ENCODE assay signal across 8 mouse cellular contexts in the genomic region with DNA sequence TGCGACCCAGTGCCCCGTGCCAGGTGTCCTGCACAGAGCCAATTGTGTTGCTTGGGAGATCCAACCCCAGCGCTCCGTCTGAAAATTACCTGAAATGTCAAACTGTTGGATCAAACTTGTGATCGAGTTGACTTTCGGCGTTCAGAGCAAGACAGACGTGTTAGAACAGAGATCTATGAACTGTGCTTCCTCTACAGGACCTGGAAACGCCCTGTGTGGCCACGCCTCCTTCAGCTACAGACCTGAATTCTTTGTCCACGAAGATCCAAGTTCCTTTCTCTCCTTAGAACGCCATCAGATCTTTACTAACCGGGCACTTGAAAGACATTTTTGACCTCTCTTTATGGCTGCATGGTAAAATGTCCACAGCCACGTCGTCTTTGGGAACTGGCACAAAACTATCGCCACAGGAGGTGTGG. TPM values are rescaled to one million over a fixed set of nuclear protein-coding genes. Genes with fewer than 3 reads are reported as not detected.
DNase-seq lines count a peak whose midpoint lies in the region; ATAC-seq lines count a peak whose summit lies in the region.

A gene (minus strand): TSS at position 369 of the 419 bp plus-strand sequence.

- no peaks in the 10 kb centered on the region for H3K36me3 ChIP-seq in kidney, embryonic 15.5 days
- H3K36me3 ChIP-seq in embryonic facial prominence, embryonic 10.5 days (replicated peaks): no peaks in the 10 kb centered on the region

- no peaks in the 10 kb centered on the region for H3K9me3 ChIP-seq in kidney, embryonic 15.5 days (replicated peaks)
- no peaks in the 10 kb centered on the region for H3K9me3 ChIP-seq in embryonic facial prominence, embryonic 10.5 days

- no peak within 1 kb of the TSS for H3K27ac ChIP-seq in kidney, embryonic 15.5 days
- H3K27ac ChIP-seq in embryonic facial prominence, embryonic 10.5 days (replicated peaks): peak within 1 kb of the TSS; percentile 16; the same call in 1 of the 2 replicates

- peaks cover 41% of the 10 kb centered on the region for H3K4me1 ChIP-seq in kidney, embryonic 15.5 days
- peaks cover 19% of the 10 kb centered on the region for H3K4me1 ChIP-seq in embryonic facial prominence, embryonic 10.5 days

- peak; percentile 34; the same call in 1 of the 2 replicates for ATAC-seq in kidney, embryonic 15.5 days (replicated peaks; ENCODE audit: low FRiP score)
- peak; percentile 52; the same call in 1 of the 2 replicates for ATAC-seq in megakaryocyte progenitor cell, adult 5-6 weeks (replicated peaks; ENCODE audit: poor library complexity)

- no peak for DNase-seq in kidney, postnatal 10 days
- DNase-seq in embryonic facial prominence, embryonic 10.5 days (ENCODE audit: low spot score): peak; percentile 39
- peak; percentile 37 for DNase-seq in hindlimb bud, embryonic 11.5 days (ENCODE audit: extremely low spot score, low read depth, low spot score)
- DNase-seq in left cerebral cortex, postnatal 36 days (ENCODE audit: low spot score in 2 of 2): no peak
- DNase-seq in cerebellum, adult 18-20 months: no peak
- no peak for DNase-seq in layer of hippocampus, postnatal 10 days (ENCODE audit: low spot score in 2 of 2)

- H3K27me3 ChIP-seq in kidney, embryonic 15.5 days: peaks cover 17% of the 10 kb centered on the region
- H3K27me3 ChIP-seq in embryonic facial prominence, embryonic 10.5 days (replicated peaks; ENCODE audit: low read depth, poor library complexity, severe bottlenecking): peaks cover 66% of the 10 kb centered on the region

- peak within 1 kb of the TSS; percentile 25; the same call in 1 of the 2 replicates for H3K9ac ChIP-seq in kidney, embryonic 15.5 days

- peak within 1 kb of the TSS; percentile 86 for H3K4me2 ChIP-seq in kidney, embryonic 15.5 days

- 6% methylated on average over 16 of the region's 16 CpGs for WGBS in kidney, embryonic 15.5 days
- WGBS in embryonic facial prominence, embryonic 10.5 days: 7% methylated on average over 16 of the region's 16 CpGs

- H3K4me3 ChIP-seq in kidney, embryonic 15.5 days (replicated peaks): peak within 1 kb of the TSS; percentile 52
- H3K4me3 ChIP-seq in embryonic facial prominence, embryonic 10.5 days: peak within 1 kb of the TSS; percentile 60

- intact Hi-C loops in left cerebral cortex, postnatal 36 days (cut with DNase I): no loop called here

RNA-seq across cellular contexts. Expression of the gene that starts here (rescaled TPM):
- polyA plus RNA-seq in kidney, embryonic 15.5 days (2015; fragmentation: Nextera tagmentation; extraction: Ambion mirVana): 1.8 and 1.9 TPM in 2 replicates
- 0.35 and 0.36 TPM in 2 replicates for polyA plus RNA-seq in embryonic facial prominence, embryonic 10.5 days (2016; fragmentation: Nextera tagmentation; extraction: Ambion mirVana)
- not detected in 2 replicates for total RNA-seq in megakaryocyte progenitor cell, adult 5-6 weeks (2015)
- not detected in 2 replicates for total RNA-seq in megakaryocyte progenitor cell, adult 5-6 weeks (2017)
- total RNA-seq in left cerebral cortex, postnatal 36 days (2021): 1 to 10 TPM; 1.6 to 2.5 TPM
- 1 to 10 TPM; 5.6 to 6.0 TPM for total RNA-seq in layer of hippocampus, postnatal 10 days (2021)

Comparison
In these comparisons a context has a peak if more than half of its experiments do, and no peak if none do; other contexts are left out.
1. Peak in DNase-seq, H3K4me3 ChIP-seq and H3K27ac ChIP-seq in embryonic facial prominence, embryonic 10.5 days; RNA of the gene not detected or under 1 TPM.
2. Peak in ATAC-seq in megakaryocyte progenitor cell, adult 5-6 weeks; RNA of the gene not detected or under 1 TPM.